Mouse (Mus musculus): ENCODE measurements around the gene Adra2b. TPM values are rescaled to one million over a fixed set of nuclear protein-coding genes. Genes with fewer than 3 reads are reported as not detected.

Adra2b gene
- polyA plus RNA-seq, 1 experiment from 2014 or later: 2.0 TPM

- no peaks in the 10 kb centered on the region for H3K27me3 ChIP-seq (ENCODE audit: control insufficient read depth, insufficient read depth, low read length)
- H3K4me3 ChIP-seq (ENCODE audit: low read depth, low read length): no peak overlapping the region
- no peak overlapping the region for H3K4me2 ChIP-seq (ENCODE audit: low read depth)
- ATAC-seq (ENCODE audit: insufficient read depth, low FRiP score, low TSS enrichment) (no peak), DNase-seq (ENCODE audit: low spot score) (no peak)
- H3K36me3 ChIP-seq (ENCODE audit: control insufficient read depth, insufficient read depth, low read length): no peaks in the 10 kb centered on the region
- no peaks in the 10 kb centered on the region for H3K4me1 ChIP-seq (ENCODE audit: control insufficient read depth, insufficient read depth, low read length)
- no peak overlapping the region for H3K27ac ChIP-seq (ENCODE audit: low read depth, low read length)
- no peak overlapping the region for H3K9ac ChIP-seq (ENCODE audit: low read length)
- H3K9me3 ChIP-seq (ENCODE audit: control insufficient read depth, low read length): no peaks in the 10 kb centered on the region
- WGBS: 58% methylated on average over 1 of the region's 1 CpGs
Measured at GRCm38 (mm10) chr2:127323667-127324066, 39.3 kb upstream of the Adra2b start.

- Histone ChIP-seq H3K36me3 (ENCODE audit: control insufficient read depth, insufficient read depth, low read length) (no peaks in the 10 kb centered on the region), H3K9ac (ENCODE audit: low read length) (no peak overlapping the region), H3K4me3 (ENCODE audit: low read depth, low read length) (no peak overlapping the region), H3K4me1 (ENCODE audit: control insufficient read depth, insufficient read depth, low read length) (no peaks in the 10 kb centered on the region), H3K27me3 (ENCODE audit: control insufficient read depth, insufficient read depth, low read length) (no peaks in the 10 kb centered on the region), H3K27ac (ENCODE audit: low read depth, low read length) (no peak overlapping the region), H3K9me3 (ENCODE audit: control insufficient read depth, low read length) (no peaks in the 10 kb centered on the region), H3K4me2 (ENCODE audit: low read depth) (no peak overlapping the region)
- ATAC-seq (ENCODE audit: insufficient read depth, low FRiP score, low TSS enrichment) (no peak), DNase-seq (ENCODE audit: low spot score) (no peak)
- WGBS: 54% methylated on average over 7 of the region's 7 CpGs
Measured at GRCm38 (mm10) chr2:127324456-127324855, 38.6 kb upstream of the Adra2b start.

GRCm38 (mm10) chr2:127328090-127328851, 34.7 kb upstream of the Adra2b start:
- H3K27me3 ChIP-seq (ENCODE audit: control insufficient read depth, insufficient read depth, low read length): no peaks in the 10 kb centered on the region
- H3K36me3 ChIP-seq (ENCODE audit: control insufficient read depth, insufficient read depth, low read length): no peaks in the 10 kb centered on the region
- no peak for ATAC-seq (ENCODE audit: insufficient read depth, low FRiP score, low TSS enrichment)
- no peaks in the 10 kb centered on the region for H3K9me3 ChIP-seq (ENCODE audit: control insufficient read depth, low read length)
- H3K4me3 ChIP-seq (ENCODE audit: low read depth, low read length): no peak overlapping the region
- DNase-seq (ENCODE audit: low spot score): no peak
- WGBS: 75% methylated on average over 12 of the region's 12 CpGs
- H3K27ac ChIP-seq (ENCODE audit: low read depth, low read length): no peak overlapping the region
- no peaks in the 10 kb centered on the region for H3K4me1 ChIP-seq (ENCODE audit: control insufficient read depth, insufficient read depth, low read length)
- H3K4me2 ChIP-seq (ENCODE audit: low read depth): no peak overlapping the region
- no peak overlapping the region for H3K9ac ChIP-seq (ENCODE audit: low read length)

DNA sequence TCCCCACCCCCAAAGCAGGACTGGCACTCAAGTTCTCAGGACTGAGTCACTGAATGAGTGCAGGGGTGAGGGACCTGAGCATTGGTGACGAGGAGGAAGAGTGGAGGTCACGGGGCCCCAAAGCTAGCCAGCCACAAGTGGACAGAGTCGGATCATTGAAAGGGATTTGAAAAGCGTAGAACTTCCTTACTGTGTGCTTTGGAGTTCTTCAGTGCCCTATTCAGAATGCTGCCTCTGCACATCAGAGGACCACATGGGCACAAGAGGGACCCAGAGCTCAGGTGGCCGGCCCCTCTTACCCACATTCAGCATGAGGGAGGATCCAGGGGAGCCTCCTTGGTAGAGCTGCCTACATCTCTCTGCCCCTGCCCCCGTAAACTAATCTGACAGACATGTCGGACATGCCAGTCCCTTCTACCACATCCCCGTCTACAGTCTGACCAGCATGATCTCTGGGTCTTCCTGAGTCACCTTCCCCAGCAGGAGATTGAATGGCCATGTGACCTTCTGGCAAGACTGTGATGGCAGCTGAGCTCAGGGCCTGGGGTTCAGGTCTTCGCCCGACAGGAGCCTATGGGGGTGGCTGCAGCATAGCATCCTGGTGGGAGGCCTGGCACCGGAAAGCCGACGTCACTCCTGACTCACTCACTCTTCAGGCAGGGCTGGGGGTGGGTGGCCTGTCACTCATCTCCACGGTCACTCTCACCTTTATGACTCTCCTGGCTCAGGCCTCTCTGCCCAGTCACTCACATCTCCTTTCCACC, 30.0 kb upstream of the Adra2b start:
- no peaks in the 10 kb centered on the region for H3K36me3 ChIP-seq (ENCODE audit: control insufficient read depth, insufficient read depth, low read length)
- H3K4me1 ChIP-seq (ENCODE audit: control insufficient read depth, insufficient read depth, low read length): 0 out of 2 replicates have a peak, but pooled peaks cover 3% of the 10 kb centered on the region
- no peaks in the 10 kb centered on the region for H3K9me3 ChIP-seq (ENCODE audit: control insufficient read depth, low read length)
- 85% methylated on average over 14 of the region's 14 CpGs for WGBS
- no peak overlapping the region for H3K27ac ChIP-seq (ENCODE audit: low read depth, low read length)
- no peak overlapping the region for H3K9ac ChIP-seq (ENCODE audit: low read length)
- DNase-seq (ENCODE audit: low spot score) (no peak), ATAC-seq (ENCODE audit: insufficient read depth, low FRiP score, low TSS enrichment) (no peak)
- H3K4me3 ChIP-seq (ENCODE audit: low read depth, low read length): no peak overlapping the region
- H3K27me3 ChIP-seq (ENCODE audit: control insufficient read depth, insufficient read depth, low read length): peaks cover 27% of the 10 kb centered on the region
- no peak overlapping the region for H3K4me2 ChIP-seq (ENCODE audit: low read depth)

GRCm38 (mm10) chr2:127333945-127334603, 28.9 kb upstream of the Adra2b start:
- Histone ChIP-seq H3K27me3 (ENCODE audit: control insufficient read depth, insufficient read depth, low read length) (peaks cover 27% of the 10 kb centered on the region), H3K9ac (ENCODE audit: low read length) (no peak overlapping the region), H3K4me1 (ENCODE audit: control insufficient read depth, insufficient read depth, low read length) (0 out of 2 replicates have a peak, but pooled peaks cover 3% of the 10 kb centered on the region), H3K36me3 (ENCODE audit: control insufficient read depth, insufficient read depth, low read length) (no peaks in the 10 kb centered on the region), H3K27ac (ENCODE audit: low read depth, low read length) (no peak overlapping the region), H3K9me3 (ENCODE audit: control insufficient read depth, low read length) (no peaks in the 10 kb centered on the region), H3K4me2 (ENCODE audit: low read depth) (no peak overlapping the region), H3K4me3 (ENCODE audit: low read depth, low read length) (no peak overlapping the region)
- no peak for DNase-seq (ENCODE audit: low spot score)
- 77% methylated on average over 5 of the region's 5 CpGs for WGBS
- no peak for ATAC-seq (ENCODE audit: insufficient read depth, low FRiP score, low TSS enrichment)

GRCm38 (mm10) chr2:127335078-127335541, 27.9 kb upstream of the Adra2b start:
- H3K9me3 ChIP-seq (ENCODE audit: control insufficient read depth, low read length): no peaks in the 10 kb centered on the region
- 0 out of 2 replicates have a peak, but pooled peaks cover 3% of the 10 kb centered on the region for H3K4me1 ChIP-seq (ENCODE audit: control insufficient read depth, insufficient read depth, low read length)
- peaks cover 27% of the 10 kb centered on the region for H3K27me3 ChIP-seq (ENCODE audit: control insufficient read depth, insufficient read depth, low read length)
- H3K4me2 ChIP-seq (ENCODE audit: low read depth): no peak overlapping the region
- H3K27ac ChIP-seq (ENCODE audit: low read depth, low read length): no peak overlapping the region
- ATAC-seq (ENCODE audit: insufficient read depth, low FRiP score, low TSS enrichment) (no peak), DNase-seq (ENCODE audit: low spot score) (no peak)
- H3K36me3 ChIP-seq (ENCODE audit: control insufficient read depth, insufficient read depth, low read length): no peaks in the 10 kb centered on the region
- H3K9ac ChIP-seq (ENCODE audit: low read length): no peak overlapping the region
- no peak overlapping the region for H3K4me3 ChIP-seq (ENCODE audit: low read depth, low read length)
- whole genome bisulfite sequencing: 43% methylated on average over 11 of the region's 11 CpGs

GRCm38 (mm10) chr2:127335767-127336496, 27.1 kb upstream of the Adra2b start, which contains the start of gene Dusp2:
TSS of gene Dusp2 (plus strand) at chr2:127336159.
- WGBS: under 1% methylated on average over 65 of the region's 76 CpGs
- H3K27me3 ChIP-seq (ENCODE audit: control insufficient read depth, insufficient read depth, low read length): peaks cover 27% of the 10 kb centered on the region
- H3K27ac ChIP-seq (ENCODE audit: low read depth, low read length): no peak within 1 kb of the TSS

GRCm38 (mm10) chr2:127336497-127336832, 26.5 kb upstream of the Adra2b start:
- Histone ChIP-seq H3K36me3 (ENCODE audit: control insufficient read depth, insufficient read depth, low read length) (no peaks in the 10 kb centered on the region), H3K4me2 (ENCODE audit: low read depth) (peak overlapping the region; percentile 73), H3K27me3 (ENCODE audit: control insufficient read depth, insufficient read depth, low read length) (peaks cover 27% of the 10 kb centered on the region), H3K4me3 (ENCODE audit: low read depth, low read length) (peak overlapping the region; percentile 39), H3K4me1 (ENCODE audit: control insufficient read depth, insufficient read depth, low read length) (0 out of 2 replicates have a peak, but pooled peaks cover 3% of the 10 kb centered on the region), H3K9me3 (ENCODE audit: control insufficient read depth, low read length) (no peaks in the 10 kb centered on the region), H3K27ac (ENCODE audit: low read depth, low read length) (no peak overlapping the region), H3K9ac (ENCODE audit: low read length) (peak overlapping the region; percentile 48)
- 4% methylated on average over 33 of the region's 33 CpGs for WGBS
- no peak for ATAC-seq (ENCODE audit: insufficient read depth, low FRiP score, low TSS enrichment)
- no peak for DNase-seq (ENCODE audit: low spot score)

More at GRCm38 (mm10) chr2:127335767-127336496, 27.1 kb upstream of the Adra2b start, which contains the start of gene Dusp2:
- Histone ChIP-seq H3K36me3 (ENCODE audit: control insufficient read depth, insufficient read depth, low read length) (no peaks in the 10 kb centered on the region), H3K4me3 (ENCODE audit: low read depth, low read length) (peak within 1 kb of the TSS; percentile 39), H3K4me1 (ENCODE audit: control insufficient read depth, insufficient read depth, low read length) (0 out of 2 replicates have a peak, but pooled peaks cover 3% of the 10 kb centered on the region), H3K9me3 (ENCODE audit: control insufficient read depth, low read length) (no peaks in the 10 kb centered on the region), H3K9ac (ENCODE audit: low read length) (peak within 1 kb of the TSS; percentile 48), H3K4me2 (ENCODE audit: low read depth) (peak within 1 kb of the TSS; percentile 73)
- ATAC-seq (ENCODE audit: insufficient read depth, low FRiP score, low TSS enrichment) (peak; percentile 45; the same call in 1 of the 2 replicates), DNase-seq (ENCODE audit: low spot score) (peak; percentile 67)
